Comparison of ENCODE assay signal across 8 mouse cellular contexts in genomic region chr4:149424755-149425154, GRCm38 (mm10). TPM values are rescaled to one million over a fixed set of nuclear protein-coding genes. Genes with fewer than 3 reads are reported as not detected.
DNase-seq lines count a peak whose midpoint lies in the region; ATAC-seq and TF ChIP-seq lines count a peak whose summit lies in the region.

No protein-coding gene starts in this region.

- peak overlapping the region; percentile 86 for H3K9ac ChIP-seq in forebrain, embryonic 14.5 days (ENCODE audit: low read length)
- H3K9ac ChIP-seq in liver, embryonic 14.5 days (replicated peaks): peak overlapping the region; percentile 46

- H3K27ac ChIP-seq in forebrain, embryonic 14.5 days (ENCODE audit: low read depth, low read length): no peak overlapping the region
- no peak overlapping the region for H3K27ac ChIP-seq in liver, embryonic 14.5 days

- H3K4me3 ChIP-seq in C2C12 (ENCODE audit: insufficient read depth, poor library complexity, severe bottlenecking): peak overlapping the region; percentile 94
- peak overlapping the region; percentile 84 for H3K4me3 ChIP-seq in forebrain, embryonic 14.5 days (ENCODE audit: low read depth, low read length)
- peak overlapping the region; percentile 51 to 97 for H3K4me3 ChIP-seq in liver, embryonic 14.5 days (ENCODE audit: insufficient read depth in 1 of 2, low read depth in 2 of 2, low read length in 2 of 2)

- 1% methylated on average over 9 of the region's 9 CpGs for WGBS in forebrain, embryonic 14.5 days
- WGBS in liver, embryonic 14.5 days (ENCODE audit: insufficient replicate concordance): 11% methylated on average over 9 of the region's 9 CpGs

- no peak for TF ChIP-seq CTCF in C2C12 (IDR thresholded peaks at IDR 0.05; ENCODE audit: control insufficient read depth, insufficient read depth, insufficient read length)
- TF ChIP-seq CTCF in liver, embryonic 14.5 days (IDR thresholded peaks at IDR 0.05; ENCODE audit: low read depth): no peak

- H3K79me2 ChIP-seq in C2C12 (ENCODE audit: control insufficient read depth, insufficient read depth): peaks cover 66% of the 10 kb centered on the region

- TF ChIP-seq EP300 in liver, embryonic 14.5 days (IDR thresholded peaks at IDR 0.05; ENCODE audit: low read depth): no peak

- H3K4me1 ChIP-seq in forebrain, embryonic 14.5 days (ENCODE audit: control insufficient read depth, insufficient read depth, low read length): peaks cover 7% of the 10 kb centered on the region; the same call in 1 of the 2 replicates
- peaks cover 7 to 8% of the 10 kb centered on the region in 2 experiments for H3K4me1 ChIP-seq in liver, embryonic 14.5 days (replicated peaks; ENCODE audit: control insufficient read depth in 2 of 2, insufficient read depth in 2 of 2, low read length in 1 of 2)

- H3ac ChIP-seq in C2C12 (ENCODE audit: control insufficient read depth, insufficient read length, low read depth): peak overlapping the region; percentile 23

- no peaks in the 10 kb centered on the region for H3K36me3 ChIP-seq in C2C12 (ENCODE audit: control insufficient read depth, insufficient read depth)
- H3K36me3 ChIP-seq in forebrain, embryonic 14.5 days (ENCODE audit: control insufficient read depth, insufficient read depth, low read length): no peaks in the 10 kb centered on the region
- H3K36me3 ChIP-seq in liver, embryonic 14.5 days (replicated peaks; ENCODE audit: control insufficient read depth, insufficient read depth, low read depth): no peaks in the 10 kb centered on the region

- peak overlapping the region; percentile 68 for H3K4me2 ChIP-seq in forebrain, embryonic 14.5 days (ENCODE audit: low read length)
- peak overlapping the region; percentile 95 for H3K4me2 ChIP-seq in liver, embryonic 14.5 days (ENCODE audit: low read depth)

- no peak for ATAC-seq in forebrain, embryonic 14.5 days
- ATAC-seq in liver, embryonic 14.5 days (ENCODE audit: insufficient read depth): no peak
- ATAC-seq in activated CD4-positive, CD25-positive, alpha-beta regulatory T cell, adult 4 months: no peak

- H3K79me3 ChIP-seq in C2C12 (ENCODE audit: low read depth): peaks cover 57% of the 10 kb centered on the region

- H3K27me3 ChIP-seq in C2C12 (ENCODE audit: control insufficient read depth, insufficient read depth, insufficient read length): no peaks in the 10 kb centered on the region
- H3K27me3 ChIP-seq in forebrain, embryonic 14.5 days (replicated peaks; ENCODE audit: control insufficient read depth, insufficient read depth, low read length): no peaks in the 10 kb centered on the region
- no peaks in the 10 kb centered on the region for H3K27me3 ChIP-seq in liver, embryonic 14.5 days (ENCODE audit: control insufficient read depth, insufficient read depth, low read length)

- no peaks in the 10 kb centered on the region for H3K9me3 ChIP-seq in forebrain, embryonic 14.5 days (replicated peaks; ENCODE audit: control insufficient read depth, low read length)
- H3K9me3 ChIP-seq in liver, embryonic 14.5 days (ENCODE audit: control insufficient read depth, low read length): no peaks in the 10 kb centered on the region

- peak; percentile 17 to 41 for DNase-seq in adrenal gland, postnatal 36 days
- DNase-seq in adrenal gland, postnatal 25 days: no peak
- peak; percentile 16 for DNase-seq in forebrain, embryonic 14.5 days (ENCODE audit: low spot score)
- DNase-seq in liver, embryonic 14.5 days (ENCODE audit: low read depth in 3 of 3, low spot score in 3 of 3): no peak
- DNase-seq in urinary bladder, postnatal 25 days (ENCODE audit: low spot score): no peak
- no peak for DNase-seq in cerebellum, adult 9-10 months

TF ChIP-seq in C2C12, 6 proteins besides CTCF, POLR2A, EP300 and RAD21:
- TF ChIP-seq FOSL1 (IDR thresholded peaks at IDR 0.05; ENCODE audit: insufficient read depth, low read length, poor library complexity, severe bottlenecking) (no peak), CEBPB (IDR thresholded peaks at IDR 0.05; ENCODE audit: low read depth) (no peak), MAX (IDR thresholded peaks at IDR 0.05) (no peak)

RNA-seq across cellular contexts. Expression of gene Ube4b, which starts 1.8 kb away (rescaled TPM):
- 10 to 100 TPM; 65.8 to 85.7 TPM for total RNA-seq in adrenal gland, postnatal 36 days (2021)
- total RNA-seq in adrenal gland, postnatal 25 days (2021): 105 and 111 TPM in 2 replicates
- 51.6 TPM for polyA plus RNA-seq in C2C12 (2012; fragmentation: generic; extraction: Trizol)
- polyA plus RNA-seq in forebrain, embryonic 14.5 days (2014; fragmentation: Nextera tagmentation; extraction: Ambion mirVana): 34.3 and 44.7 TPM in 2 replicates
- 14.6 and 16.7 TPM in 2 replicates for polyA plus RNA-seq in liver, embryonic 14.5 days (2012; rRNA removed)
- polyA plus RNA-seq in liver, embryonic 14.5 days (2014; fragmentation: Nextera tagmentation; extraction: Ambion mirVana): 8.2 and 11.3 TPM in 2 replicates
- polyA plus RNA-seq in activated CD4-positive, CD25-positive, alpha-beta regulatory T cell, adult 4 months (2017; shearing (Covaris generic)): 10 to 100 TPM; 15.4 to 21.1 TPM

RNA-seq across cellular contexts. Expression of gene Rbp7, which starts 30.0 kb away (rescaled TPM):
- 10 to 100 TPM; 16.5 to 67.6 TPM for total RNA-seq in adrenal gland, postnatal 36 days (2021)
- 7.0 and 13.4 TPM in 2 replicates for total RNA-seq in adrenal gland, postnatal 25 days (2021)
- polyA plus RNA-seq in C2C12 (2012; fragmentation: generic; extraction: Trizol): not detected
- not detected in 2 replicates for polyA plus RNA-seq in forebrain, embryonic 14.5 days (2014; fragmentation: Nextera tagmentation; extraction: Ambion mirVana)
- polyA plus RNA-seq in liver, embryonic 14.5 days (2012; rRNA removed): not detected in 2 replicates
- polyA plus RNA-seq in liver, embryonic 14.5 days (2014; fragmentation: Nextera tagmentation; extraction: Ambion mirVana): not detected in 2 replicates
- not detected for polyA plus RNA-seq in activated CD4-positive, CD25-positive, alpha-beta regulatory T cell, adult 4 months (2017; shearing (Covaris generic))

RNA-seq across cellular contexts. Expression of gene Tmem274, which starts 52.4 kb away (rescaled TPM):
- total RNA-seq in adrenal gland, postnatal 36 days (2021): not detected
- not detected in 2 replicates for total RNA-seq in adrenal gland, postnatal 25 days (2021)
- not detected for polyA plus RNA-seq in C2C12 (2012; fragmentation: generic; extraction: Trizol)
- polyA plus RNA-seq in forebrain, embryonic 14.5 days (2014; fragmentation: Nextera tagmentation; extraction: Ambion mirVana): not detected in 2 replicates
- polyA plus RNA-seq in liver, embryonic 14.5 days (2012; rRNA removed): not detected in 2 replicates
- polyA plus RNA-seq in liver, embryonic 14.5 days (2014; fragmentation: Nextera tagmentation; extraction: Ambion mirVana): not detected in 2 replicates
- under 1 TPM in 1 of 2 experiments, not detected in 1; 0.74 TPM for polyA plus RNA-seq in activated CD4-positive, CD25-positive, alpha-beta regulatory T cell, adult 4 months (2017; shearing (Covaris generic))

Comparison
In these comparisons a context has a peak if more than half of its experiments do, and no peak if none do; other contexts are left out.
1. DNase-seq: peak in adrenal gland, postnatal 36 days (2 of 2) and forebrain, embryonic 14.5 days (single experiment); none in adrenal gland, postnatal 25 days (single experiment), liver, embryonic 14.5 days (0 of 3), urinary bladder, postnatal 25 days (single experiment) and cerebellum, adult 9-10 months (single experiment).
2. Peak in every context shown above with its lines, with median percentiles within 50 percentile points of each other: H3K4me3 ChIP-seq.